In genomic region chr19:41894959-41895358, GRCm38 (mm10) we compare ENCODE assay signal across 8 mouse cellular contexts. TPM values are rescaled to one million over a fixed set of nuclear protein-coding genes. Genes with fewer than 3 reads are reported as not detected.
A peak's percentile ranks its signal among the peaks of the same experiment; 100 is the strongest.
DNase-seq lines count a peak whose midpoint lies in the region; ATAC-seq and TF ChIP-seq lines count a peak whose summit lies in the region.

No protein-coding gene starts in this region.

- H3K4me3 ChIP-seq in liver, adult 2 months (ENCODE audit: insufficient read depth, low read depth, low read length) = no peak overlapping the region; the same call in 1 of the 2 replicates
- peak overlapping the region; percentile 75 for H3K4me3 ChIP-seq in embryonic facial prominence, embryonic 11.5 days (ENCODE audit: low read depth, low read length)
- peak overlapping the region; percentile 81 for H3K4me3 ChIP-seq in intestine, embryonic 15.5 days (replicated peaks)
- peak overlapping the region; percentile 80 for H3K4me3 ChIP-seq in neural tube, embryonic 14.5 days (ENCODE audit: low read depth, low read length)

- 43% methylated on average over 7 of the region's 7 CpGs for WGBS in liver, adult 2 months
- 62% methylated on average over 7 of the region's 7 CpGs for WGBS in embryonic facial prominence, embryonic 11.5 days
- 34% methylated on average over 7 of the region's 7 CpGs for WGBS in intestine, embryonic 15.5 days
- WGBS in neural tube, embryonic 14.5 days = 56% methylated on average over 7 of the region's 7 CpGs

- peak overlapping the region; percentile 65 for H3K4me2 ChIP-seq in embryonic facial prominence, embryonic 11.5 days (ENCODE audit: low read depth, low read length)
- peak overlapping the region; percentile 85 for H3K4me2 ChIP-seq in intestine, embryonic 15.5 days (replicated peaks)
- peak overlapping the region; percentile 92 for H3K4me2 ChIP-seq in neural tube, embryonic 14.5 days (ENCODE audit: low read depth, low read length)

- H3K79me2 ChIP-seq in liver, adult 2 months (ENCODE audit: control insufficient read depth, insufficient read depth, low read length) = no peaks in the 10 kb centered on the region

- no peak for DNase-seq in liver, adult 2 months (ENCODE audit: extremely low read depth, low read depth, low spot score)
- no peak for DNase-seq in liver
- no peak for DNase-seq in embryonic facial prominence, embryonic 11.5 days (ENCODE audit: low spot score)
- DNase-seq in ovary, adult 18-20 months (ENCODE audit: low spot score) = no peak
- DNase-seq in urinary bladder, postnatal 4 days (ENCODE audit: low spot score in 2 of 2) = no peak

- no peaks in the 10 kb centered on the region for H3K27me3 ChIP-seq in liver, adult 2 months (ENCODE audit: control insufficient read depth, insufficient read depth, low read length)
- H3K27me3 ChIP-seq in embryonic facial prominence, embryonic 11.5 days (ENCODE audit: control insufficient read depth, insufficient read depth, low read length) = no peaks in the 10 kb centered on the region
- no peaks in the 10 kb centered on the region for H3K27me3 ChIP-seq in intestine, embryonic 15.5 days (replicated peaks)
- H3K27me3 ChIP-seq in neural tube, embryonic 14.5 days (ENCODE audit: control insufficient read depth, insufficient read depth, low read length) = no peaks in the 10 kb centered on the region

- peaks cover 7% of the 10 kb centered on the region for H3K4me1 ChIP-seq in liver, adult 2 months (ENCODE audit: control insufficient read depth, insufficient read depth, low read length)
- H3K4me1 ChIP-seq in embryonic facial prominence, embryonic 11.5 days (ENCODE audit: control insufficient read depth, insufficient read depth, low read length) = no peaks in the 10 kb centered on the region
- H3K4me1 ChIP-seq in intestine, embryonic 15.5 days (replicated peaks) = peaks cover 6% of the 10 kb centered on the region
- H3K4me1 ChIP-seq in neural tube, embryonic 14.5 days (ENCODE audit: control insufficient read depth, insufficient read depth, low read length) = peaks cover 13% of the 10 kb centered on the region

- TF ChIP-seq CTCF in liver, adult 2 months (IDR thresholded peaks at IDR 0.05; ENCODE audit: low read depth, low read length) = no peak

- no peaks in the 10 kb centered on the region for H3K9me3 ChIP-seq in embryonic facial prominence, embryonic 11.5 days (replicated peaks; ENCODE audit: control insufficient read depth, low read length)
- H3K9me3 ChIP-seq in intestine, embryonic 15.5 days = no peaks in the 10 kb centered on the region
- H3K9me3 ChIP-seq in neural tube, embryonic 14.5 days (ENCODE audit: control insufficient read depth, low read length) = no peaks in the 10 kb centered on the region

- no peak for TF ChIP-seq POLR2A in liver, adult 2 months (IDR thresholded peaks at IDR 0.05; ENCODE audit: extremely low read depth, insufficient read depth, low read length)

- peak overlapping the region; percentile 61; the same call in 1 of the 2 replicates for H3K9ac ChIP-seq in liver, adult 2 months (ENCODE audit: low read depth, low read length)
- H3K9ac ChIP-seq in embryonic facial prominence, embryonic 11.5 days (replicated peaks; ENCODE audit: low read length) = no peak overlapping the region
- H3K9ac ChIP-seq in intestine, embryonic 15.5 days = peak overlapping the region; percentile 49; the same call in 1 of the 2 replicates
- H3K9ac ChIP-seq in neural tube, embryonic 14.5 days (replicated peaks; ENCODE audit: low read depth, low read length) = no peak overlapping the region; the same call in 1 of the 2 replicates

- no peak overlapping the region for H3K27ac ChIP-seq in liver, adult 2 months (replicated peaks; ENCODE audit: insufficient read depth, low read depth, low read length)
- no peak overlapping the region for H3K27ac ChIP-seq in embryonic facial prominence, embryonic 11.5 days (replicated peaks; ENCODE audit: low read depth, low read length)
- no peak overlapping the region for H3K27ac ChIP-seq in intestine, embryonic 15.5 days
- H3K27ac ChIP-seq in neural tube, embryonic 14.5 days (ENCODE audit: low read depth, low read length) = no peak overlapping the region

- ATAC-seq in embryonic facial prominence, embryonic 11.5 days (replicated peaks; ENCODE audit: insufficient number of reproducible peaks, low FRiP score, low TSS enrichment, low read depth) = no peak
- no peak for ATAC-seq in intestine, embryonic 15.5 days
- no peak for ATAC-seq in neural tube, embryonic 14.5 days (ENCODE audit: low read depth)
- ATAC-seq in monocyte, adult 5-6 weeks (replicated peaks; ENCODE audit: insufficient number of reproducible peaks, low FRiP score, low TSS enrichment, poor library complexity, severe bottlenecking) = no peak

- peaks cover 5% of the 10 kb centered on the region; the same call in 1 of the 2 replicates for H3K36me3 ChIP-seq in liver, adult 2 months (ENCODE audit: control insufficient read depth, insufficient read depth, low read length)
- no peaks in the 10 kb centered on the region for H3K36me3 ChIP-seq in embryonic facial prominence, embryonic 11.5 days (replicated peaks; ENCODE audit: control insufficient read depth, insufficient read depth, low read depth, low read length)
- no peaks in the 10 kb centered on the region for H3K36me3 ChIP-seq in intestine, embryonic 15.5 days
- H3K36me3 ChIP-seq in neural tube, embryonic 14.5 days (ENCODE audit: control insufficient read depth, insufficient read depth, low read length) = peaks cover 8% of the 10 kb centered on the region; the same call in 1 of the 2 replicates

RNA-seq across cellular contexts. Expression of gene Rrp12, which starts 1.0 kb away (rescaled TPM):
- 1.4 and 1.8 TPM in 2 replicates for total RNA-seq in liver, adult 2 months (2014; rRNA removed)
- polyA plus RNA-seq in liver, adult 2 months (2012; rRNA removed) = 2.4 and 4.1 TPM in 2 replicates
- 14.0 and 14.5 TPM in 2 replicates for polyA plus RNA-seq in embryonic facial prominence, embryonic 11.5 days (2014; fragmentation: Nextera tagmentation; extraction: Ambion mirVana)
- polyA plus RNA-seq in intestine, embryonic 15.5 days (2015; fragmentation: Nextera tagmentation; extraction: Ambion mirVana) = 17.6 and 18.1 TPM in 2 replicates
- 10.7 and 14.7 TPM in 2 replicates for polyA plus RNA-seq in neural tube, embryonic 14.5 days (2014; fragmentation: Nextera tagmentation; extraction: Ambion mirVana)
- total RNA-seq in monocyte, adult 5-6 weeks (2017) = 5.1 to 7.7 TPM (median 7.6 TPM) in 3 replicates

RNA-seq across cellular contexts. Expression of gene Pgam1, which starts 16.8 kb away (rescaled TPM):
- total RNA-seq in liver, adult 2 months (2014; rRNA removed) = 108 and 145 TPM in 2 replicates
- 195 and 215 TPM in 2 replicates for polyA plus RNA-seq in liver, adult 2 months (2012; rRNA removed)
- polyA plus RNA-seq in embryonic facial prominence, embryonic 11.5 days (2014; fragmentation: Nextera tagmentation; extraction: Ambion mirVana) = 787 and 839 TPM in 2 replicates
- polyA plus RNA-seq in intestine, embryonic 15.5 days (2015; fragmentation: Nextera tagmentation; extraction: Ambion mirVana) = 855 and 865 TPM in 2 replicates
- polyA plus RNA-seq in neural tube, embryonic 14.5 days (2014; fragmentation: Nextera tagmentation; extraction: Ambion mirVana) = 521 and 528 TPM in 2 replicates
- 117 to 136 TPM (median 120 TPM) in 3 replicates for total RNA-seq in monocyte, adult 5-6 weeks (2017)

RNA-seq across cellular contexts. Expression of gene Exosc1, which starts 38.3 kb away (rescaled TPM):
- 5.6 and 6.5 TPM in 2 replicates for total RNA-seq in liver, adult 2 months (2014; rRNA removed)
- 5.9 and 8.2 TPM in 2 replicates for polyA plus RNA-seq in liver, adult 2 months (2012; rRNA removed)
- 80.3 and 82.4 TPM in 2 replicates for polyA plus RNA-seq in embryonic facial prominence, embryonic 11.5 days (2014; fragmentation: Nextera tagmentation; extraction: Ambion mirVana)
- polyA plus RNA-seq in intestine, embryonic 15.5 days (2015; fragmentation: Nextera tagmentation; extraction: Ambion mirVana) = 65.4 and 72.5 TPM in 2 replicates
- 60.7 and 69.2 TPM in 2 replicates for polyA plus RNA-seq in neural tube, embryonic 14.5 days (2014; fragmentation: Nextera tagmentation; extraction: Ambion mirVana)
- 28.8 to 32.4 TPM (median 31.4 TPM) in 3 replicates for total RNA-seq in monocyte, adult 5-6 weeks (2017)

RNA-seq across cellular contexts. Expression of gene Zdhhc16, which starts 38.3 kb away (rescaled TPM):
- total RNA-seq in liver, adult 2 months (2014; rRNA removed) = 7.9 and 15.0 TPM in 2 replicates
- 40.9 and 49.9 TPM in 2 replicates for polyA plus RNA-seq in liver, adult 2 months (2012; rRNA removed)
- 64.0 and 71.1 TPM in 2 replicates for polyA plus RNA-seq in embryonic facial prominence, embryonic 11.5 days (2014; fragmentation: Nextera tagmentation; extraction: Ambion mirVana)
- polyA plus RNA-seq in intestine, embryonic 15.5 days (2015; fragmentation: Nextera tagmentation; extraction: Ambion mirVana) = 67.1 and 71.9 TPM in 2 replicates
- polyA plus RNA-seq in neural tube, embryonic 14.5 days (2014; fragmentation: Nextera tagmentation; extraction: Ambion mirVana) = 67.7 and 72.7 TPM in 2 replicates
- total RNA-seq in monocyte, adult 5-6 weeks (2017) = 15.5 to 26.4 TPM (median 23.1 TPM) in 3 replicates

RNA-seq across cellular contexts. Expression of gene Frat2, which starts 47.0 kb away (rescaled TPM):
- 0.87 and 1.3 TPM in 2 replicates for total RNA-seq in liver, adult 2 months (2014; rRNA removed)
- polyA plus RNA-seq in liver, adult 2 months (2012; rRNA removed) = 2.2 and 2.4 TPM in 2 replicates
- 5.1 and 5.3 TPM in 2 replicates for polyA plus RNA-seq in embryonic facial prominence, embryonic 11.5 days (2014; fragmentation: Nextera tagmentation; extraction: Ambion mirVana)
- polyA plus RNA-seq in intestine, embryonic 15.5 days (2015; fragmentation: Nextera tagmentation; extraction: Ambion mirVana) = 10.5 and 10.7 TPM in 2 replicates
- polyA plus RNA-seq in neural tube, embryonic 14.5 days (2014; fragmentation: Nextera tagmentation; extraction: Ambion mirVana) = 5.4 and 12.0 TPM in 2 replicates
- 14.4 to 39.3 TPM (median 21.5 TPM) in 3 replicates for total RNA-seq in monocyte, adult 5-6 weeks (2017)

Comparison
In these comparisons a context has a peak if more than half of its experiments do, and no peak if none do; other contexts are left out.
1. H3K9ac ChIP-seq: peak in liver, adult 2 months (single experiment) and intestine, embryonic 15.5 days (single experiment); none in embryonic facial prominence, embryonic 11.5 days (single experiment) and neural tube, embryonic 14.5 days (single experiment).
2. Peak in every context shown above with its lines, with median percentiles within 50 percentile points of each other: H3K4me2 ChIP-seq.